Mouse (Mus musculus): ENCODE results near the gene 2200002J24Rik.

The 2200002J24Rik gene

DNA sequence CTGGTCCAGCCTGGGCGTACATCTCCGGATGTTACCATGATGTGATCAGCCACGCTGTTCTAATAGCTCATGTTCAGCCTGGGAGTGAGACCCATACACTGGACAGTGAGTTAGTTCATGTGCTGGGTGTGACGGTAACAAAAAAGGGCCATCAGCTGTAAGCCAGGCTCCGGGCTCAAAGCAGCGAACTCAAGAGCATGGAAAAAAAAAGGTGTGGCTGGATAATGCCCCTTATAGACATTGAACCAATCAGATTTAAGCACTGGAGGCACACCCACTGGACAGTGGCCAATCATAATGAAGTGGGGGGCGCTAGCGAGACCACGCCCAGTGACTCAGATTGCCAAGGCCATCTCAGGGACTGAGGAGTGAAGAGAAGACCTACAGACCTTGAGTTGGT, at the start of gene 2200002J24Rik:
Gene 2200002J24Rik (plus strand): TSS at position 338 of the 400 bp plus-strand sequence.
- DNase-seq, result peak; percentile 50 to 62

DNA sequence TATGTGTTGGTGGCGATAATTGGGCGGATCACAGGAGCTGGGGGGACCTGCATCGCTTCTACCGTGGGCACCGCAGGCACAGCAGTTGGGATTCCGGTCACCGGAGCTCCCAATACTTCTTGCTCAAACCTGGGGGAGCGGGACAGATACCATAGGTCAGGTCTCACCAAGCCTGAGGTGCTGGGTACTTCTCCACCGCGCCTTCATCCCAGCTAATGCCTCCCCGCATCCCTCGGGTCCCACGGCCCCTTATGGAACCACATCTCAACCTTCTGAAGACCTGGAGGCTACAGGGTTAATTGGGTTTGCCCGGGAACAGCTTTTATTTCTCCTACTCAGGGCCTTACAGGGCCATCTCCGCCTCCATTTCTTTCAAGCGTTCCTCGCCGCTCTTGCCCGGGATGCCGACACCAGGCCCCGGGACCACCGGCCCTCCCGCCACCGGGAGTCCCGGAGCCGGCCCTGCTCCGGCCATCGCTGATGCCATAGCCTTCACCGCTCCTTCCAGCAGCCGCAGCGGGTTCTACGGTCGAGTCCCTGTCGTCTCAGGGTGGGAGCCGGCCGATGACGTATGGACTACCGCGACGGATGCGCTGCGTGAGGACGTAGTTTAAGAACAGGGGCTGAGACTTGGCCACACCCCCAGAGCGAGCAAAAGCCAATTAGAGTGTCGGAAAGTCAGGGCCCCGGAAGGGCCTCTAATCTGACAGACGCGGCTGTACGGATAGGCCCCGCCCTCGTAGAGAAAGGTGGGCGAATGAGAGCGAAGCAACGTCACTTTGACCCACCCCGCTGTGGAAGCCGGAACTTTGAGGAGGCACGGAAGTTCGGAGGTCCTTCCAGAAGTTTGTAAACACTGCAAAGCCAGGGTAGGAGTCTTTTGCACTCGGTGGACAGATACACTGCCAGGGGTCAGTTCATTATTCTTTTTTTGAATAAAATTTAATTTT, 48.9 kb upstream of the 2200002J24Rik start, which contains the start of gene Rbm42:
Gene Rbm42 (minus strand): TSS at position 727 of the 950 bp plus-strand sequence.
- DNase-seq, result peak; percentile 98 to 99

DNA sequence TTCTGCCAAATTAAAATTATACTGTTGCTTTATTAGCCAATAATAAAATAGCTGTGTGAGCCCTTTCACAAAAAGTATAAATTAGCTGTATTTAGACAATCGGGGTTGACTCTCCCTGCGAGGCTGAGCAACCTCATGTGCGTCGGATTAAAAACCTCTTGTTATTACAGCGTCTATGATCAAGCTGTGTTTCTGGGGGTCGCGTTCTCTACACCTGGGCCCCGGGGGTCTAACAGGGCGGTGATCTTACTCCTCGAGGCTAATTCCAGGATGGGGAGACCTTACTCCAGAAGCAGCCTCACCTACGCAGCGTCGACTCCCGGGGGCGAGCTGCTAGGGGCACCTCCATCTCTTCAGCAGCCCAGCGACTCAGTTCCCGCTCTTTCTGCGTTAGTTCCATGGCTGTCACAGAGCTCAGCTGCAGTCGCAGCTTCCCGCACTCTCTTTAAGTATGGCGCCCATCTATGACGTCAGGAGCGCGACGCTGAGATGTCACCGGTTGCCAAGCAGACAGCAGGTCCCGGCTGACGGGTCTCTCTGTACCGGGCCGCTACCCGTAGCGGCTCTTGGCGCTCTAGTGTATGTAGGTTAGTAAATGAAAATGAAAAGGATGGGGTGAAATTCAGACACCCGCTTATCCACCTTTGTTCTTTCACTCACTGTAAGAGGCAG, 34.1 kb upstream of the 2200002J24Rik start, which contains the start of gene Haus5:
Gene Haus5 (minus strand): TSS at position 466 of the 672 bp plus-strand sequence.
- peak; percentile 95 for DNase-seq

DNA sequence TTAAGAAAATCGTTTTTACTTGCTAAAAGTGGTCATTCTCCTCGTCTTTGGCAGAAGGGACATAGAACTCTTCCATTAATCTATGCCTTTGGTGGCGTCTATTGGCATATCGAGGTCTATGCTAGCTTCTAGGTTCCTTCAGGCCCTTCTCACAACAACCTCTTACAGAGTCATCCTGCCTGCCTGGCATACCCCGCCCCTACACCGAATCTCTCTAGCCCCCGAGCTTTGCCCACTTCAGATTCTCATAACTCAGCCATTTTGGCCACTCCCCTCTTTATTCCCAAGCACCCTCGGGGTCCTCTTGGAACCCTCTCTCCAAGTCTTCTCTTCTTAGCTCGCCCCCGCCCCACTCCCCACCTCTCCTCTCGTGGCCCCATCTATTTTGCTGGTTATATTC, 33.4 kb upstream of the 2200002J24Rik start:
- DNase-seq, result peak; percentile 11 to 29

DNA sequence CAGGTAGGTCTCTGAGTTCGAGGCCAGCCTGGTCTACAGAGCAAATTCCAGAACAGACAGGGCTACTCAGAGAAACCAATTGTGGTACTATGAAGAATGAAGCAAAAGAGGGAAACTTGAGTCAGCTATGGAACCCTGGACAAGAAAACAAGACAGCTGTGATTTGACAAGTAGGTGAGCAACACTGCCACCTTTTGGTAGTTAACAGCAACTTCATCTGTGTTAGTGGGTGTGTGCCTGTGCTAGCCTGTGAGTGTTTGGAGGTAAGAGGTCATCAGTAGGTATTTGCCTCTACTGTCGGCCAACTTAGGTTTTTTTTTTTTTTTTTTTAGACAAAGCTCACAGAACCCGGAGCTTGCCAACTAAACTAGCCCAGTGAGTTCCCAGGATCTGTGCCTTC, 29.5 kb upstream of the 2200002J24Rik start:
- no peak for DNase-seq

DNA sequence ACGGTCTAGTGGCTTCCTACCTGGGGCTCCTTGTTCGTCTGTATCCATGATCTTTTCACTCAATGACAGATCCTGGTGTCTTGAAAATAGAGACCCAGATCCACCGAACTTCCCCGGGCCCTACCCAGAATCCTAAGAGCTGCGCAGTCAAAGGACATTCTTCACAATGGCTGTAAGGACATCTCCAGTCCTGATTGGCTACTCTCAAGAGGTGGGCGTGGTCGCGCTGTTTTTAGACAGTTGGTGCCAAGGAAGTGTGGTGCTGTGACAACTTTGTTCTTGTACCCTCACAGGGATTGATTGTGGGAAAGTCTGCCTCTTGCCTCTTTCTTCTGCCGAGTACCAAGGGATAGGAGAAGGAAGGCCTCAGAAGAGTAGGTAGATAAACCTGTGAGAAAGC, 27.2 kb upstream of the 2200002J24Rik start, which contains the start of gene Pmis2:
Gene Pmis2 (minus strand): TSS at position 126 of the 400 bp plus-strand sequence.
- no peak for DNase-seq

DNA sequence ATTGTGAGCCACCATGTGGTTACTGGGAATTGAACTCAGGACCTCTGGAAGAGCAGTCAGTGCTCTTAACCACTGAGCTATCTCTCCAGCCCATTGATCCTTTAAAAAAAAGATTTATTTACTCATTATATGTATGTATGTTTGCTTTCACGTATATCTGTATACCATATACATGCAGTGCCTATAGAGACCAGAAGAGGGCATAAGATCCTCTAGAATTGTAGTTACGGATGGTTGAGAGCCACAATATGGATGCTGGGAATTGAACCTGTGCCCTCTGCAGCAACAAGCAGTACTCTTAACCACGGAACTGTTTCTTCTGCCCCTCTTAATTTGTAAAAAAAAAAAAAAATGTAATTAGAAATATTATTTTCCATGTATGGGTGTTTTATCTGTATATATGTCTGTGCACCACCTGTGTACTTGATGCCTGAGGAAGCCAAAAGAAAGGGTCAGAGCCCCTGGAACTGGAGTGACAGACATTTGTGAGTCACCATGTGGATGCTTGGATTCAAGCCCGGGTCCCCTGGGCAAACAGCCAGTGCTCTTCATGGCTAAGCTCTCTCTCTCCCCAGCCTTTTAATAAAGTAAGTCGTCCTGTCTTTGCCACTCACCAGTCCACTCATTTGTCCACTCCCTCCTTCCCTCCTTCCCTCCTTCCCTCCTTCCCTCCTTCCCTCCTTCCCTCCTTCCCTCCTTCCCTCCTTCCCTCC, 20.3 kb upstream of the 2200002J24Rik start:
- DNase-seq, result peak; percentile 36 to 39

DNA sequence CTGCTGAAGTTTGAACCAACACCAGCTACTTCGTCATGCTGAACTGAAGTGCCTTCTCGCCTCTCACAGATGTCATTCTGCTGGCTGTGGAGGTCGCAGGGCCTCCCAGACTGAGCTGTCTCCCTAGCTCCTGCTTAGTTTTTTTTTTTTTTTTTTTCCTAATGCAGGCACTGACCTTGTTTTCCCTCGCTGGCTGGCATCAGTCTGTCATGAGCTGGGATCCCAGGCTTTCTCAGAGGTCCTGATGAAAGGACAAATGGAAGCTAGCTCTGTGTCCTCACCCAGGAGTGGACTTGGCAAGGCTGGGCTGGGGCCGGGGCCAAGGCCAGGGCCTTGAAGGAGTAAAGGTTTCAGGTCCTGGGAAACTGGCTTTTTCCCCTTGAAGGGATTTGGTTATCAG, 16.8 kb upstream of the 2200002J24Rik start:
- no peak for DNase-seq

DNA sequence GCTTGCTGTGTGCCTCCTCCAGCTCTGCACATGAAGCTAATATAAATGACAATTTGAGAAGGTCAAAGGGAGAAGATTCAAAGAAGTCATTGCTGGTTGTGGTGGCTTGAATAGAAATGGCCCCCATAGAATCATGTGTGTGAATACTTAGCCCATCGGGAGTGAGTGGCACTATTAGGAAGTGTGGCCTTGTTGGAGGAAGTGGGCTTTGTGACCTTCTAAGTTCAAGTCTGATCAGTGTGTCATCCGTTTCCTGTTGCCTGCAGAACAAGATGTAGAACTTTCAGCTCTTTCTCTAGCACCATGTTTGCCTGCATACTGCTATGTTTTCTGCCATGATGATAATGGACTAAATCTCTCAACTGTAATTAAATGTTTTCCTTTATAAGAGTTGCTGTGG, 15.3 kb upstream of the 2200002J24Rik start:
- DNase-seq, result no peak

DNA sequence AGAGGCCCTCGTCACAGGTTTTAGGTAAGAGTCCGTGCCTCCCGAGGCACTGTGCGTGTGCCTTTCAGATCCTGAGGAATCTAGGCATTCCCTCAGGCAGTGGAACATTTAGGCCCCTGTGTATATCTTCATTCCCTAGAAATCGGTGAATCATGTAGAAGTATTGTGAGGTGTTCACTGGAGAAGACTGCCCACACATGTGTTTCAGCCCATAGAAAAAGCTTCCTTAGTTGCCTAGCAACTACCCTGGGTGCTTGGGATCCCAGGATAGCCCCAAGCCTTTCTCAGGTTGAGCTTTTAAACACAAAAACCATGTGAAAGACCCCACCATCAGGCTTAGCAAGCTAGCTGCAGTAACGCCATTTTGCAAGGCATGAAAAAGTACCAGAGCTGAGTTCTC, 10.4 kb upstream of the 2200002J24Rik start:
- no peak for DNase-seq

DNA sequence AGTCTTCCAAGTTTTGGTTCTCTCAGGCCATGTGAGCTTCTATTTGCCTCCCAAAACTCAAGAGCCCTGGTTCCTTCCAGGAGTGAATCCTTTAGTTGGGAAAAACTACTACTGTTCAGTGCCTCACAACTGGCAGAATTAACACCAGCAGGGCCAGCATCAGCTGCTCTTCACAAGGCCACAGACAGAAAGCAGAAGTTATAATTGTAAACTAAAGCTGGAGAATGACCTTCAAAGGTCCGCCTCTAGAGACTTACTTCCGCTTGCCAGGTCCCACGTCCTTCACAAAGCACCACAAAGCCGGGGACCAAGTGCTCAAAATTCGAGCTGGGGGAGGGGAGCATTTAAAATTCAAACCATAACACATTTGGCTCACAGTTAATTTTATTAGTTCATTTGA, 625 bp upstream of the 2200002J24Rik start:
- DNase-seq, result no peak

DNA sequence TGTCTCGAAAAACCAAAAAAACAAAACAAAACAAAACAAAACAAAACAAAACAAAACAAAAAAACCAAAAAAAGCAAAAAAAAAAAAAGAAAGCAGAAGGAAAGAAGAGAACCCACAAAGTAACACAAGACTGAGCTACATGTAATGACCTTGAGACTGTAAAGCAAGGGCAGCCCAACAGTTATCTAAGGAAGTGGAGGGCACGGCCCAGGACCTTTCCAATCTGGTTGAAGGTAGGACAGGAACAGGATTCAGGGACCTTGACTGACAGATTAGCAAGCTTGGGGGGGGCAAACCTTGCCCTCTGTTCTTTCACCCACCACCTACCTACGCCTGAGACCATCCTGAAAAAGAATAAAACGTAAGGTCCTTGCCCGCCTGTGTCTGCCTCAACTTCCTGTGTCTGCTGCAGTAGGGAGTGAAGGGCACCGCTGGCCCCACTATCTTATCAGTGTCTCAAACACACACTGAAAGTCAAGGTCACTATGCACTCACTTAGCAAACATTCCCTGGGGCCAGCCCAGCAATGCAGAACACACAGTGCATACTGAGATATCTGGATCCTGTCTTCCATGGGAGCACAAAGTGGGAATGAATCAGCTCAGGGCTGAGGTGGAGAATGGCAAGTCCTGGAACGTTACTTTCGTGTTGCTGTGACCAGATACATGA, 7.6 kb downstream of the 2200002J24Rik start:
- no peak for DNase-seq

DNA sequence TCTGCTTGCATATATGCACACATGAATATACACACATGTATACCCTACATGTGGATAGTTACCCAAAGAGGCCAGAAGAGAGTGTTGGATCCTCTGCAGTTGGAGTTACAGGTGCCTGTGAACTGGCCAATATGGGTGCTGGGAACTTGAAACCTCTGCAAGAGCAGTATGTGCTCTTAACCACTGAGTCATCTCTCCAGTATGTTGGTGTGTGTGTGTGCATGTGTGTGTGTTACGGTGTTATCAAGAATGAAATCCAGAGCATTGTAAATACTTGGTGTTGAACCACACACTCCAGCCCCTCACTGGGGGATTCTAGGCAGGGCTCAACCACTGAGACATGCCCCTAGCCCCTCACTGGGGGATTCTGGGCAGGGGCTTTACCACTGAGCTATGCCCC, 8.7 kb downstream of the 2200002J24Rik start:
- DNase-seq, result no peak

DNA sequence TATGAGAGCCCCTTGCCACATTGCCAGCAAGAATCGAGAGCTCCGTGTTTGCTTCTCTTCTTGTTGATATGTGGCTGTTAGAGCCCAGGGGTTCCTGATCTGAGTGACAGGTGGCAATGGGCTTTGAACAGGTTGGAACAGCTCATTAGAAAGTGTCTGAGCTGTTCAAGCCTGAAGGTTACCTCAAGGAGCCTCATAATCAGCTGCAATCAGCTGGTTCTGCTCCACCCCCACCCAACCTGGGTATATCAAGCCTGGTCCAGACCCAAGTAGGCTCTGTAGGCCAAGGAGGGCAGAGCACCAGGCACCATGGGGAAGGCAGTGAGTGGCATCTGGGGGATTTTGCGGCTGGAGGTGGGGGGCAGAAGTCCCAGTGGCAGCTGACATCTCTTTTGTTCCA, 13.2 kb downstream of the 2200002J24Rik start, which contains the start of gene Atp4a:
Gene Atp4a (plus strand): TSS at position 268 of the 400 bp plus-strand sequence.
- DNase-seq, result no peak

DNA sequence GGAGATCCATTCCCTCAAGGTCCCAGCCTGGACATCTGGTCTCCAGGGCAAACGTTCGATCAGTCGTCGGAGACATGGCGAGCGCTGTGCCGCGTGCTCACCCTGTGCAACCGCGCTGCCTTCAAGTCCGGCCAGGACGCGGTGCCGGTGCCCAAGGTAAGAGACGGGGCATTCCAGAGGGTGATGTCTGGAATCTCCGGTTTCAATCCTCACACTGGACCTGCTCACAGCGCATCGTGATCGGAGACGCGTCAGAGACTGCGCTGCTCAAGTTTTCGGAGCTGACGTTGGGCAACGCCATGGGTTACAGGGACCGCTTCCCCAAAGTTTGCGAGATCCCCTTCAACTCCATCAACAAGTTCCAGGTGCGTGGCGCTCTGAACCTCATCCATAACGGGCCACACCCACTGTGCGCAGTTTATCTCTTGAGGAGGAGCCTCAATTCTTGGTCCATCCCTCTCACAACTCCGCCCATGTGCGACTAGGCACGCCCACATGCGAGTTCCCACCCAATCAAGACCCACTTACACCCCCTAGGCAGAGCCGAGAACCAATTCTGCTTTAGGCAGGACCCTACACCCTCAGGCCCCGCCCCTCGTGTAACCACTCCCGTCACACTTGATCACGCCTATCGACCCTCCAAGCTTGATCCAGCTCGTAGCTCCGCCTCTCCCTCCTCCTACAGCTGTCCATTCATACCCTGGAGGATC, 18.4 kb downstream of the 2200002J24Rik start:
- peak; percentile 78 to 85 for DNase-seq

DNA sequence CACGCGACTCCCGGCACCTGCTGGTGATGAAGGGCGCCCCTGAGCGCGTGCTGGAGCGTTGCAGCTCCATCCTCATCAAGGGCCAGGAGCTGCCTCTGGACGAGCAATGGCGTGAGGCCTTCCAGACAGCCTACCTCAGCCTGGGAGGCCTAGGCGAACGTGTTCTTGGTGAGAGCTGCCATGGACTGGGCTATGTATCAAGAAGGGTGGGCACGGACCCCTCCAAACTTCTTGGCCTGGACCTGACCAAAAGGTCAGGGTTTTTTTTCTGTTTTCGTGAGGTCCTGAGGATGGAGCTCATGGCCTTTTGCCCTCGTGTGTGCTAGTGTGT, 19.0 kb downstream of the 2200002J24Rik start:
- no peak for DNase-seq

DNA sequence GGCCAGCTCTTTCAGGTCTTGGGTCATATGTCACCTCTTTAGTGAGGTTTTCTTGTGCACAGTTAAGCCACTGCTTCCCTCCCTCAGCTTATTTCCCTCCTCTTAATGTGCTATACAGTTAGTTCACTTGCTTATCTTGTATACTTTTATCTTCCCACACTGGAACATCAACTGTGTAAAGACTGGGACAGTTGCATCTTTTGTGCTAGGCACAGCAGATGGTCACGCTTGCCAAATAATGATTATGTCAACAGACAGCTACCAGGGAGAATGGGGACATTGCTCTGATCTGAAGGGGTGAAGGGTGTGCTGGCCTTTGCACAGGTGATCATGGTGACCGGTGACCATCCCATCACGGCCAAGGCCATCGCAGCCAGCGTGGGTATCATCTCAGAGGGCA, 20.9 kb downstream of the 2200002J24Rik start:
- DNase-seq, result no peak

DNA sequence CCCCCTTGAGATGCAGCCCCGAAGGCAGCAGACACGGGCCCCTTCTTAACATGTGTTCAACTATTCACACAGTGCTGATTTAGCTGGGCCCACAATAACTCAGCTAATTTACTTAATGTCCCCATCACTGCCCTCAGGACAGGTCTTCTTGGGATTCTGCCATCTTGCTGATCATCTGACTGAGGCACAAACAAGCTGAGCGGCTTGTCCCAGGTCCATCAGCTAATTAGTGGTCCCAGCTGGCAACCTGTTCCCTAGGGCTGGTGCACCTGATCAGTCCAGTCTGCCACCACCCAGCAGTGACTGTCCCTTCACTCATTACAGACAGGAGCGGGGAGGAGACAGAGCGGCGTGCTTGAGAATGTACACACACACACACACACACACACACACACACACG, 22.6 kb downstream of the 2200002J24Rik start:
- no peak for DNase-seq

DNA sequence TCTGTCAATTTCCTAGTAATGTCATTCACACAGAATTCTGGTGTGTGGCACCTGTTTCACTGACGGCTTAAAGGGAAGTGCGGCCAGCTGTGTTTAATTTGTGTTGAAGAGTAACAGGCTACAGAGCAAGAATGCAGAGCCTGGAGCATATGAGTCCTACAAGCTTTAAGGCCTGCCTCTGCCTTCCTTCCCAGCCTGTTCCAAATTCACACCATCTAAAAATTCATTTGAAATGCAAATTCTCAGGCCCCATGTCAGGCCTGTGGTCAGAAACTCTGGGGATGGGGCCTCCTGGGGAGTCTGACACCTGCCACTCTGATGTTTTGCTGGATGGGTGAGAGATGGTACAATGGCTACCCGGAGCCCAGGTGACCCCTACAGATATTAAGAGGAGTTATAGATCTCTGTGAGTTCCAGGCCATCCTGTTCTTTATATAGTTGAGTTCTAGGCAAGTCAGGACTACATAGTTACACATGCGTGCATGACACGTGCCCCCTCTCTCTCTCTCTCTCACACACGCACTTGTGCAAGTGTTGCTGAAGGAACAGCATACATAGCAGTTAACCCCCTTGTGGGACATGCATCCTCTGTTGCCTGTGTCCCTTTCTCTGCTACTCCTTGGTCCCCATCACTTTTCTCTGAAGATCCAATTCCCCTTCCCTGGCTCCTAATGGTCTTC, 24.7 kb downstream of the 2200002J24Rik start:
- DNase-seq, result no peak

DNA sequence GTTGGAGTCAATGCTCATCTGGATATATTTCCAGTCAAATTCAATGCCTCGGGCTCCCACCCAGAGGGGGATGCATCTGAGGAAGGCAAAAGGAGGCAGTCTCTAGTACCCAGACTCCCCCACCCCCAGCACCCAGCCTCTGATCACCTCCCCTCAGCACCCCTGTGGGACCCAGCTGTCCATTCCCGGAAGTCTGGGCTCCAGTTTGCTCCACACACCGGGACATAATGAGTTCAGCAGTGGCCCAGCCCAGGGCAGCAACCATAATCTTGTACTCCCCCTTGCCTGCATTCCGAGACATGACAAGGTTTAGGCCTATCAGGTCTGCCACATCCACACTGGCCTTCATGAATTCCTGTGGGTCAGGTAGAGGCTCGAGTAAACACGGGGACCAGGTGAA, 29.5 kb downstream of the 2200002J24Rik start:
- DNase-seq, result no peak

DNA sequence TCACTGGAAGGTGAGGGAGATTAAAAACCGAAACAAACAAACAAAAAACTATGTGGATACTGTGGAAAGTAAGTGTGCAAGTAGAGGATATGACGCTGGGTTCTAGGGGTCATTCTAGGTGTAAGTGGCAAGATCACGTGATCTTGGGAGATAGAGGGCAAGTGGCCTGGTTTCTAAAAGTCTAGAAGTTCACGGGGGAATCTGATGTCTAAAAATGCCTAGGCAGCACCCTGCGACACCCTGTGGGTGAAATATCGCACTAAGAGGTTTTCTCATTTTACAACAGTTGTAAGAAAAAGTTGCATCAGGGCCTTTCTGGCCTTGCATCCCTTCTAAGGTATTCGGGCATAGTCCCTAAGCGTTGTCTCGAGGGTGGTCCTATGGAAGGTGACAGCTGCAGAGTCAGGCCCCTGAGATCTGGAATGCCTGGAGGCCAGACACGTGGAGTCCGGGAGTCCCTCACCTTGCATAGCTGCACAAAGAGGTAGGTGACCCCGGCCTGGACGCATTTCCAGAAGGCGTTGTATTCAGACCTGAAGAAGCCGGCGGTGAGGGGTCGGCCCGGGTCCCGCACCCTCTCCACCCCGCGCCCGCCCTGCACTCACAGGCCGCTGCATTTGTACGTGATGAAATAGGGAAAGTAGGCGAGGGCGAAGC, 30.1 kb downstream of the 2200002J24Rik start:
- DNase-seq, result no peak

Data from kidney, postnatal 4 days (tissue).